Mouse (Mus musculus) right cerebral cortex, adult 2 months (tissue): ENCODE measurements around the gene Gm10378.
"Not testable (repeated sequence)": the region's sequence is repeated elsewhere in the genome, so short reads cannot be mapped to it uniquely, and the experiment has no call there.

Source experiments
- DNase-seq, 2 experiments: peaks; one replicate each; pipeline ENCODE4 v3.0.0; 2021 to 2022; ENCODE audit warnings: low spot score in 2 of 2

Gene Gm10378

DNA sequence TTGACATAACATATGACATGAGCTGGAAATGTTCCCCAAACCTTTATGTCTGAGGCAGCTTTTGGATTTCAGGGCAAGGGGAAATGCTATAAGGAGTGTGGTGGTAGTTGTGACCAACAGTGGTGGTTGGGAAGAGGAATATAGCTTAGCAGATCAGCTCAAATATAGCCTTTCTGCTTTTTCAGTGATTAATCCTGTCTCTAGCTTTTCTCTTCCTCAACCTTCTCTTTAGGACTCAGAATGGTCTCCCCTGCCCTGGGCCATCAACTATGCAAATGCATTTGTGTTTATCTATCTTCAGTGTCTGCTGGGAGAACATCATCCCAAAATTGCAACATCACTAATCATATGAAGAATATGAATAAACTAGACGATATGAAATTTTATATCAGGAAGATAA lies at the start of gene Gm10378:
Gm10378 (plus strand) TSS at position 301 of the 400 bp plus-strand sequence.
- not testable (repeated sequence) for DNase-seq

DNA sequence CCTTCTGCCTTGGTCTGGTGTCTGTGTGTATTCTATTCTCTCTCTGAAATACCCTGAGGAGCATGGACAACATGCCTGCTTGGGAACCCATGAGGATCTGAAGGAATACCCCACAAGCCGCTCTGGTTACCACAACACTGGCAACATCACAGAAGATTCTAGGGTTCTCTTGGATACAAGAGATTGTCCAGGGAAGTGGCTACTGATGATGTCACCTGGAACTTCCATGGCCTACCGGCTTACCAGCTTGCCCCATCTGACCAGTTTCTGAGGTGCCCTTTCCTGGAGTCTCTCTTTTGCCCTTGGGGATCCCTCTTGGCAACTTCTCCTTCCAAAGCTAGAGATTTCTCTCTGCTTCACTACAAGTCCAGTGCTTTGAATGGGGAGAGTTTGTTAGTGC lies 13.9 kb upstream of the Gm10378 start, which contains the start of gene Gm3633:
Gm3633 (minus strand) TSS at position 101 of the 400 bp plus-strand sequence.
- not testable (repeated sequence) for DNase-seq
